Mouse (Mus musculus): ENCODE results near the gene Rasl11b. TPM values are rescaled to one million over a fixed set of nuclear protein-coding genes. Genes with fewer than 3 reads are reported as not detected.

Gene Rasl11b
- total RNA-seq, 2 experiments from 2014 or later, result 73.7 to 85.4 TPM

- DNase-seq (ENCODE audit: low spot score in 2 of 2), result no peak
Measured at GRCm38 (mm10) chr5:74246971-74247370, 51.9 kb downstream of the Rasl11b start.

Other genes with a start within 250 kb of the Rasl11b start
- 100 to 1,000 TPM; 128 to 129 TPM for gene Usp46, start 126.9 kb upstream of the Rasl11b start, total RNA-seq (2021)

Data from left cerebral cortex, adult 18-20 months (tissue).